ENCODE assay signal across 12 mouse cellular contexts in genomic region chr7:101460608-101460957, GRCm38 (mm10). TPM values are rescaled to one million over a fixed set of nuclear protein-coding genes. Genes with fewer than 3 reads are reported as not detected.
DNase-seq lines count a peak whose midpoint lies in the region; ATAC-seq lines count a peak whose summit lies in the region.
"Had no signal": no experiment of that assay in that cellular context is flagged by ENCODE, and none has a peak within 500 bp of the region (broad histone marks: within the 10 kb centered on the region; RNA-seq: fewer than 3 reads in every experiment).

No protein-coding gene starts in this region.

- H3K27ac ChIP-seq in midbrain, embryonic 10.5 days (replicated peaks): peak overlapping the region; percentile 55; the same call in 1 of the 2 replicates
- H3K27ac ChIP-seq in midbrain, embryonic 11.5 days (ENCODE audit: low read depth, low read length): no peak overlapping the region
- H3K27ac ChIP-seq in neural tube, embryonic 14.5 days (ENCODE audit: low read depth, low read length): no peak overlapping the region

- no peaks in the 10 kb centered on the region for H3K36me3 ChIP-seq in midbrain, embryonic 10.5 days
- H3K36me3 ChIP-seq in midbrain, embryonic 11.5 days (ENCODE audit: control insufficient read depth, insufficient read depth, low read length): no peaks in the 10 kb centered on the region
- H3K36me3 ChIP-seq in neural tube, embryonic 14.5 days (ENCODE audit: control insufficient read depth, insufficient read depth, low read length): no peaks in the 10 kb centered on the region

- 56% methylated on average over 10 of the region's 10 CpGs for WGBS in midbrain, embryonic 10.5 days
- 58% methylated on average over 10 of the region's 10 CpGs for WGBS in midbrain, embryonic 11.5 days
- 20% methylated on average over 10 of the region's 10 CpGs for WGBS in neural tube, embryonic 14.5 days

- no peak overlapping the region for H3K9ac ChIP-seq in midbrain, embryonic 11.5 days (ENCODE audit: low read length)
- H3K9ac ChIP-seq in neural tube, embryonic 14.5 days (replicated peaks; ENCODE audit: low read depth, low read length): 0 out of 2 replicates have a peak overlapping the region, but pooled peaks have one; percentile 7

- no peak overlapping the region for H3K4me2 ChIP-seq in midbrain, embryonic 11.5 days
- H3K4me2 ChIP-seq in neural tube, embryonic 14.5 days (ENCODE audit: low read depth, low read length): no peak overlapping the region

- 0 out of 2 replicates have a peak, but pooled peaks cover 18% of the 10 kb centered on the region for H3K27me3 ChIP-seq in midbrain, embryonic 10.5 days (ENCODE audit: low read depth, poor library complexity, severe bottlenecking)
- H3K27me3 ChIP-seq in midbrain, embryonic 11.5 days (ENCODE audit: control insufficient read depth, insufficient read depth, low read length): no peaks in the 10 kb centered on the region
- no peaks in the 10 kb centered on the region for H3K27me3 ChIP-seq in neural tube, embryonic 14.5 days (ENCODE audit: control insufficient read depth, insufficient read depth, low read length)

- ATAC-seq in midbrain, embryonic 11.5 days (ENCODE audit: low FRiP score): no peak
- ATAC-seq in neural tube, embryonic 14.5 days (ENCODE audit: low read depth): peak; percentile 65; the same call in 1 of the 2 replicates
- ATAC-seq in erythroblast, adult 5-6 weeks (replicated peaks; ENCODE audit: low FRiP score, poor library complexity, severe bottlenecking): no peak

- peaks cover 45% of the 10 kb centered on the region for H3K4me1 ChIP-seq in midbrain, embryonic 10.5 days
- H3K4me1 ChIP-seq in midbrain, embryonic 11.5 days (ENCODE audit: control insufficient read depth, insufficient read depth, low read length): no peaks in the 10 kb centered on the region
- 0 out of 2 replicates have a peak, but pooled peaks cover 7% of the 10 kb centered on the region for H3K4me1 ChIP-seq in neural tube, embryonic 14.5 days (ENCODE audit: control insufficient read depth, insufficient read depth, low read length)

- peak; percentile 84 to 90 for DNase-seq in cerebellum, postnatal 10 days
- no peak for DNase-seq in cerebellum, adult 11-12 months
- no peak for DNase-seq in midbrain, embryonic 10.5 days (ENCODE audit: low spot score)
- DNase-seq in midbrain, embryonic 11.5 days (ENCODE audit: low spot score, missing footprints): no peak
- DNase-seq in heart, postnatal 25 days (ENCODE audit: low spot score): peak; percentile 53
- no peak for DNase-seq in kidney, adult 11 months
- DNase-seq: cerebellum, postnatal 25 days had no signal

- H3K9me3 ChIP-seq in midbrain, embryonic 10.5 days (replicated peaks): no peaks in the 10 kb centered on the region
- no peaks in the 10 kb centered on the region for H3K9me3 ChIP-seq in midbrain, embryonic 11.5 days (ENCODE audit: control insufficient read depth, low read length)
- no peaks in the 10 kb centered on the region for H3K9me3 ChIP-seq in neural tube, embryonic 14.5 days (ENCODE audit: control insufficient read depth, low read length)

- no peak overlapping the region for H3K4me3 ChIP-seq in midbrain, embryonic 10.5 days
- no peak overlapping the region for H3K4me3 ChIP-seq in midbrain, embryonic 11.5 days (ENCODE audit: low read depth, low read length)
- no peak overlapping the region for H3K4me3 ChIP-seq in neural tube, embryonic 14.5 days (ENCODE audit: low read depth, low read length)

- intact Hi-C loops in heart, postnatal 25 days (cut with DNase I): no loop called here

RNA-seq across cellular contexts. Expression of gene Pde2a, which starts 39.1 kb away (rescaled TPM):
- polyA plus RNA-seq in midbrain, embryonic 10.5 days (2016; fragmentation: Nextera tagmentation; extraction: Ambion mirVana): 11.9 and 13.4 TPM in 2 replicates
- 11.1 and 13.0 TPM in 2 replicates for polyA plus RNA-seq in midbrain, embryonic 11.5 days (2014; fragmentation: Nextera tagmentation; extraction: Ambion mirVana)
- total RNA-seq in heart, postnatal 25 days (2021): 10 to 100 TPM; 63.6 to 65.9 TPM
- polyA plus RNA-seq in neural tube, embryonic 14.5 days (2014; fragmentation: Nextera tagmentation; extraction: Ambion mirVana): 13.5 and 24.5 TPM in 2 replicates
- total RNA-seq in erythroblast, adult 5-6 weeks (2015; ENCODE audit: low replicate concordance): 17.5 and 18.6 TPM in 2 replicates
- 13.0 and 16.4 TPM in 2 replicates for total RNA-seq in erythroblast, adult 5-6 weeks (2017; ENCODE audit: low replicate concordance)

RNA-seq across cellular contexts. Expression of gene Gm45837, which starts 49.9 kb away (rescaled TPM):
- polyA plus RNA-seq in midbrain, embryonic 10.5 days (2016; fragmentation: Nextera tagmentation; extraction: Ambion mirVana): 3.0 TPM in 1 of 2 replicates, not detected in the other
- polyA plus RNA-seq in midbrain, embryonic 11.5 days (2014; fragmentation: Nextera tagmentation; extraction: Ambion mirVana): not detected in 2 replicates
- not detected for total RNA-seq in heart, postnatal 25 days (2021)
- polyA plus RNA-seq in neural tube, embryonic 14.5 days (2014; fragmentation: Nextera tagmentation; extraction: Ambion mirVana): not detected in 2 replicates
- total RNA-seq in erythroblast, adult 5-6 weeks (2015; ENCODE audit: low replicate concordance): 5.0 TPM in 1 of 2 replicates, not detected in the other
- total RNA-seq in erythroblast, adult 5-6 weeks (2017; ENCODE audit: low replicate concordance): not detected in 2 replicates
- total RNA-seq: liver, adult 2 months had no signal
- polyA plus RNA-seq: gonadal fat pad, adult 2 months; liver, adult 2 months; testis, adult 2 months had no signal

Comparison
In these comparisons a context has a peak if more than half of its experiments do, and no peak if none do; other contexts are left out.
1. DNase-seq: peak in cerebellum, postnatal 10 days (2 of 2) and heart, postnatal 25 days (single experiment); none in cerebellum, adult 11-12 months (single experiment), midbrain, embryonic 10.5 days (single experiment), midbrain, embryonic 11.5 days (single experiment) and kidney, adult 11 months (single experiment).